Mouse (Mus musculus): Measurements from ENCODE around the gene Sox5. TPM values are rescaled to one million over a fixed set of nuclear protein-coding genes. Genes with fewer than 3 reads are reported as not detected.

Sox5 gene
- total RNA-seq, 2 experiments from 2014 or later = 46.4 to 57.5 TPM

- intact Hi-C loops (cut with DNase I) = no loop called here
- no peak for DNase-seq (ENCODE audit: low spot score in 2 of 2)
Observed at GRCm38 (mm10) chr6:144463274-144463673, 318.5 kb downstream of the Sox5 start.

- intact Hi-C loops (cut with DNase I) = no loop called here
- no peak for DNase-seq (ENCODE audit: low spot score in 2 of 2)
Observed at GRCm38 (mm10) chr6:144459486-144459885, 322.3 kb downstream of the Sox5 start.

- intact Hi-C loops (cut with DNase I) = no loop called here
Observed at GRCm38 (mm10) chr6:144457500-144457899, 324.3 kb downstream of the Sox5 start.

GRCm38 (mm10) chr6:144454291-144455276 is 327.2 kb downstream of the Sox5 start:
- intact Hi-C loops (cut with DNase I) = no loop called here
- DNase-seq (ENCODE audit: low spot score in 2 of 2) = no peak

More at GRCm38 (mm10) chr6:144457500-144457899, 324.3 kb downstream of the Sox5 start:
- no peak for DNase-seq (ENCODE audit: low spot score in 2 of 2)

- intact Hi-C loops (cut with DNase I) = no loop called here
- no peak for DNase-seq (ENCODE audit: low spot score in 2 of 2)
Observed at GRCm38 (mm10) chr6:144453605-144454004, 328.2 kb downstream of the Sox5 start.

- intact Hi-C loops (cut with DNase I) = no loop called here
- DNase-seq (ENCODE audit: low spot score in 2 of 2) = no peak
Observed at GRCm38 (mm10) chr6:144453147-144453546, 328.6 kb downstream of the Sox5 start.

- intact Hi-C loops (cut with DNase I) = no loop called here
- DNase-seq (ENCODE audit: low spot score in 2 of 2) = peak; percentile 54 to 86
Observed at GRCm38 (mm10) chr6:144452200-144452977, 329.4 kb downstream of the Sox5 start.

GRCm38 (mm10) chr6:144451631-144452030 is 330.1 kb downstream of the Sox5 start:
- intact Hi-C loops (cut with DNase I) = no loop called here
- DNase-seq (ENCODE audit: low spot score in 2 of 2) = no peak

GRCm38 (mm10) chr6:144445761-144446373 is 335.9 kb downstream of the Sox5 start:
- DNase-seq (ENCODE audit: low spot score in 2 of 2) = no peak
- intact Hi-C loops (cut with DNase I) = no loop called here

- DNase-seq (ENCODE audit: low spot score in 2 of 2) = no peak
- intact Hi-C loops (cut with DNase I) = no loop called here
Observed at GRCm38 (mm10) chr6:144444367-144444766, 337.4 kb downstream of the Sox5 start.

GRCm38 (mm10) chr6:144443681-144444080 is 338.1 kb downstream of the Sox5 start:
- DNase-seq (ENCODE audit: low spot score in 2 of 2) = no peak
- intact Hi-C loops (cut with DNase I) = no loop called here

GRCm38 (mm10) chr6:144429276-144429675 is 352.5 kb downstream of the Sox5 start:
- no peak for DNase-seq (ENCODE audit: low spot score in 2 of 2)

GRCm38 (mm10) chr6:144408030-144408429 is 373.7 kb downstream of the Sox5 start:
- no peak for DNase-seq (ENCODE audit: low spot score in 2 of 2)
- intact Hi-C loops (cut with DNase I) = no loop called here

More at GRCm38 (mm10) chr6:144429276-144429675, 352.5 kb downstream of the Sox5 start:
- intact Hi-C loops (cut with DNase I) = no loop called here

- DNase-seq (ENCODE audit: low spot score in 2 of 2) = no peak
- intact Hi-C loops (cut with DNase I) = no loop called here
Observed at GRCm38 (mm10) chr6:144398115-144398514, 383.7 kb downstream of the Sox5 start.

- intact Hi-C loops (cut with DNase I) = no loop called here
- no peak for DNase-seq (ENCODE audit: low spot score in 2 of 2)
Observed at GRCm38 (mm10) chr6:144393151-144393550, 388.6 kb downstream of the Sox5 start.

GRCm38 (mm10) chr6:144389333-144390054 is 392.3 kb downstream of the Sox5 start:
- intact Hi-C loops (cut with DNase I) = no loop called here
- DNase-seq (ENCODE audit: low spot score in 2 of 2) = no peak

- no peak for DNase-seq (ENCODE audit: low spot score in 2 of 2)
- intact Hi-C loops (cut with DNase I) = no loop called here
Observed at GRCm38 (mm10) chr6:144387539-144388255, 394.1 kb downstream of the Sox5 start.

- intact Hi-C loops (cut with DNase I) = no loop called here
- no peak for DNase-seq (ENCODE audit: low spot score in 2 of 2)
Observed at GRCm38 (mm10) chr6:144380641-144381040, 401.1 kb downstream of the Sox5 start.

GRCm38 (mm10) chr6:144380171-144380570 is 401.6 kb downstream of the Sox5 start:
- intact Hi-C loops (cut with DNase I) = no loop called here
- no peak for DNase-seq (ENCODE audit: low spot score in 2 of 2)
